Mouse (Mus musculus): Measurements from ENCODE around the gene Exoc3l. TPM values are rescaled to one million over a fixed set of nuclear protein-coding genes. Genes with fewer than 3 reads are reported as not detected.

Gene Exoc3l
- polyA plus RNA-seq (2015; fragmentation: Nextera tagmentation; extraction: Ambion mirVana): 3.4 and 3.7 TPM in 2 replicates

DNA sequence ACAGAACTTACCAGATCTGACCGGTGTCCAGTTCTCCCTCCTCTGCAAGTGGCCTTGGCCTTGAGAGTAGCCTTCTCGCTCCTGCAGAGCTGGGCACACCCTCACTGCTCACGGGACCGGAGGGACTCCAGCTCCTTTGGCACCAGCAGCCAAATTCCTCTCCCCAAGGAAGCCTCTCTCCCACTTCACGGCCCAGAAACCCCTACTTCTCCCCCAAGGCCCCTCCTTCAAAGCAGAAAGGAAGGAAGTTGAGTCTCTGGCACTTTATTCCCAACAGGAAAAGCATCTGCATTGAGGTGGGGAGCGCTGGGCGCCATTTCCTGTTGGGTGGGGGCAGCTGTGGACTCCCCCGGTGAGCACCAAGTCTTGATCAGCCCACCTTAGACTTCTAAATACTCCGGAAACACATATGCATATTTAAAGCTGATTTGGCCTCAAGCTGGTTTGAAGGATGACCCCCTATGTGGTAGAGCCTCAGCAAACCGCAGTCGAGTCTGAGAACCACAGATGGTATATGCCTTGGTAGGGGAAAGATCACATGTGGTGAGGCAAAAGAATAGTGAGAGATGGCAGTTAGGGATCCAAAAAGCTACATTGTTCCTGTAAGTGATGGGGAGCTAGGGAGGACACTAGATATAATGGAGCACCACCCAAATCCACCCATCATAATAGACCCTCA lies at the start of gene Exoc3l:
Gene Exoc3l, minus strand, starts transcription at position 207 of the 679 bp plus-strand sequence.
- no peak within 1 kb of the TSS for H3K27ac ChIP-seq (replicated peaks)
- peaks cover 5% of the 10 kb centered on the region; the same call in 1 of the 2 replicates for H3K4me1 ChIP-seq (replicated peaks; ENCODE audit: control insufficient read depth, insufficient read depth)
- ATAC-seq (ENCODE audit: low FRiP score, low TSS enrichment) (no peak), DNase-seq (ENCODE audit: low spot score) (no peak)
- H3K27me3 ChIP-seq (ENCODE audit: control insufficient read depth, insufficient read depth, low read length): no peaks in the 10 kb centered on the region
- H3K9ac ChIP-seq (ENCODE audit: low read length): no peak within 1 kb of the TSS
- no peak for TF ChIP-seq EP300 (optimal IDR thresholded peaks at IDR 0.05)
- no peak for TF ChIP-seq CTCF (IDR thresholded peaks at IDR 0.05; ENCODE audit: low read depth)
- peak within 1 kb of the TSS; percentile 86; the same call in 1 of the 2 replicates for H3K4me2 ChIP-seq (replicated peaks; ENCODE audit: low read depth)
- peaks cover 6% of the 10 kb centered on the region; the same call in 1 of the 2 replicates for H3K36me3 ChIP-seq (ENCODE audit: control insufficient read depth, insufficient read depth, low read length)
- H3K4me3 ChIP-seq (ENCODE audit: low read depth, low read length): no peak within 1 kb of the TSS; the same call in 1 of the 2 replicates
- WGBS: 57% methylated on average over 11 of the region's 11 CpGs
- H3K9me3 ChIP-seq (ENCODE audit: control insufficient read depth, low read length): no peaks in the 10 kb centered on the region

DNA sequence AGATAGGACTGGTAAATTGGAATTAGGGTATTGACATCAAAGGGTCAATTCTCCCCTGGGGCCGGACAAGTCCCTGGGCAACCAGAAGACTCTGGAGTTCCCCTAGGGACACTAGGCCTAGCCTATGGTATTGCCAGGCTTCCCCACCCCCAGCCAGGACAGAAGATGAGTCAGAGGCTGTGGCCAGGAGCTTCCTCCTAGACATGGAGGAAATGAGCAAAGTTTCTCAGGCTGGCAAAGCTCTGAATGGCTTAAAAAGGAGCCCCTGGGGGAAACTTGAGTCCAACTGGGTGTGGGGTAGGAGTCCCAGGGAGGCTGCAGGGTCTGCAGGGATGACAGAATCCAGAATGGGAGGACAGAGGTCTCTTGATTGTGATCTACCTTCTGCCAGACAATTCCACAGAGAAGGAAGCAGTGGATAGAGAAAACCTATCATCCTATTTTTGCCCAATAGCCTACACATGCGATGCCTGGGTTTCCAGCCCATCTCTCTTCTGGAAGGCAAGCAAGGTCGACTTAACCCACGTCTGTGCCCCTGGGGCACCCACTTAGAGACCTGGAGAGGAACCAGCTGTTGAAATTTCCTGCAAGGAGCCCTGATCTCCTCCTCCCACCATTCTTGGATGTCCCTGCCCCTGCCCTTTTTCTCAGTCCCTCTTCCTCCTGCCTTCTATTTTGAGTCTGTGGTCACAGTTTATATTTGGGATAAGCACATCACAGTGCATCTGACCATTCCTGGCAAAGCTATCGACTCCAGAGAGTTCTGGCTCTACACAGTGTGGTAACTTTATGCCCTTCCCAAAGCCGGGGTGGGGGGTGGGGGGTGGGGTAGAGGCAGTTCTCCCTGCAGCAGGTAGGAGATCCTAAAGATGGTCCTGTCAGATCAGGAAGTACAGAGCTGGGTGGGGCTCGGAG lies 49.4 kb upstream of the Exoc3l start:
- Histone ChIP-seq H3K9ac (ENCODE audit: low read length) (peak overlapping the region; percentile 23; the same call in 1 of the 2 replicates), H3K4me3 (ENCODE audit: low read depth, low read length) (no peak overlapping the region), H3K9me3 (ENCODE audit: control insufficient read depth, low read length) (no peaks in the 10 kb centered on the region), H3K27me3 (ENCODE audit: control insufficient read depth, insufficient read depth, low read length) (no peaks in the 10 kb centered on the region), H3K36me3 (ENCODE audit: control insufficient read depth, insufficient read depth, low read length) (no peaks in the 10 kb centered on the region), H3K4me1 (replicated peaks; ENCODE audit: control insufficient read depth, insufficient read depth) (peaks cover 21% of the 10 kb centered on the region), H3K4me2 (replicated peaks; ENCODE audit: low read depth) (peak overlapping the region; percentile 94), H3K27ac (replicated peaks) (peak overlapping the region; percentile 69)
- no peak for ATAC-seq (ENCODE audit: low FRiP score, low TSS enrichment)
- WGBS: 39% methylated on average over 7 of the region's 7 CpGs
- peak; percentile 51 for DNase-seq (ENCODE audit: low spot score)
- TF ChIP-seq EP300 (optimal IDR thresholded peaks at IDR 0.05) (no peak), CTCF (IDR thresholded peaks at IDR 0.05; ENCODE audit: low read depth) (no peak)

DNA sequence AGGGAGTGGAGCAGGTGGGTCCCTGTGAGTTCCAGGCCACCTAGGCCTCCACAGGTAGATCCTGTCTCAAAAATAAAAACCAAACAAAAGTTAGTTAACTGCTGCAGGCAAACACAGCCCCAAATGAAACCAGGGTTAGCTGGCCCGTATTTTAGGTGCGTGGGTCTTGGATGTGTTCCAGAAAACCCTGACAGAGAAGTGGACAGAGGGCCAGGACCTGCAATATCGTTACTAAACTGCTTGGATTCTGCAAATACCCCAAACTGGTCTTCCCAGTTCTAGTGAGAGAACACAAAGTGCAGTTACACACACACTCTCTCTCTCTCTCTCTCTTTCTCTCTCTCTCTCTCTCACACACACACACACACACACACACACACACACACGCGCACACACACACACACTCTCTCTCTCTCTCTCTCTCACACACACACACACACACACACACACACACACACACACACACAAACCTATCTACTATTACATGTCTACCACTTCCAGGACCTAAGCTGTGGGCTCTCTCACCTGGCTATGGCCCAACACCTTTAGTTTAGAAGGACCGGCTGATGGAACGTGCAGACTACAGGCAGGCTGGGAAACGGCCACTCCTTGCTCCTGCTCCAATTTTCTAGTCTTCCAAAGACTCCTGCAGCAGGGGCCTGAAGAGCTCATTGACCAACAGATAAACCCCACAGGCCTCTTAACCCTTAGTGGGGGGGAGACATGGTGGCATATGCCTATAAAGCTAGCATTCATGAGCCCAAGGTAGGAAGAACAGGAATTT lies 48.1 kb upstream of the Exoc3l start:
- peaks cover 23% of the 10 kb centered on the region for H3K4me1 ChIP-seq (replicated peaks; ENCODE audit: control insufficient read depth, insufficient read depth)
- DNase-seq (ENCODE audit: low spot score) (peak; percentile 56), ATAC-seq (ENCODE audit: low FRiP score, low TSS enrichment) (no peak)
- H3K9ac ChIP-seq (ENCODE audit: low read length): no peak overlapping the region
- no peak overlapping the region for H3K4me3 ChIP-seq (ENCODE audit: low read depth, low read length)
- WGBS: 31% methylated on average over 8 of the region's 8 CpGs
- H3K9me3 ChIP-seq (ENCODE audit: control insufficient read depth, low read length): no peaks in the 10 kb centered on the region
- H3K27me3 ChIP-seq (ENCODE audit: control insufficient read depth, insufficient read depth, low read length): no peaks in the 10 kb centered on the region
- no peaks in the 10 kb centered on the region for H3K36me3 ChIP-seq (ENCODE audit: control insufficient read depth, insufficient read depth, low read length)
- TF ChIP-seq CTCF (IDR thresholded peaks at IDR 0.05; ENCODE audit: low read depth) (no peak), EP300 (optimal IDR thresholded peaks at IDR 0.05) (no peak)
- 0 out of 2 replicates have a peak overlapping the region, but pooled peaks have one; percentile 11 for H3K4me2 ChIP-seq (replicated peaks; ENCODE audit: low read depth)
- H3K27ac ChIP-seq (replicated peaks): peak overlapping the region; percentile 69

DNA sequence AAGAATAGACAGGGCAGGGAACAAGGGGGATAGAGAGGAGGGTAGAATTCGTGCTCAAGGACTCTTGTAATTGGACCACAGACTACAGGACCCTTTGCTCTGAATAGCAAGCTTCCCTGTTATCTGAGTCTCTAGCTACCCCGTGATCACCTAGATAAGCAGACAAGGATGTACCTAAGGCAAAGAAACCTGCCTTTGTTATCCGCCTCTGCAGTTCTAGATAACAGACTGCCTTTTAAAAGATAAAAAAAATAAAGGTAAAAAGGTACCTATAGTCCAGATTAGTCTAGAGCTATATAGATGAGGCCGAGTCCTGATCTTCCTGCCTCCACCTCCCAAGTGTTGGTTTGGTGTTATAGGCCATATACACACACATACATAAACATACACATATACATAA lies 46.9 kb upstream of the Exoc3l start:
- no peak overlapping the region for H3K4me2 ChIP-seq (replicated peaks; ENCODE audit: low read depth)
- no peaks in the 10 kb centered on the region for H3K9me3 ChIP-seq (ENCODE audit: control insufficient read depth, low read length)
- H3K27me3 ChIP-seq (ENCODE audit: control insufficient read depth, insufficient read depth, low read length): no peaks in the 10 kb centered on the region
- no peak overlapping the region for H3K27ac ChIP-seq (replicated peaks)
- ATAC-seq (ENCODE audit: low FRiP score, low TSS enrichment): no peak
- no peaks in the 10 kb centered on the region for H3K36me3 ChIP-seq (ENCODE audit: control insufficient read depth, insufficient read depth, low read length)
- H3K4me1 ChIP-seq (replicated peaks; ENCODE audit: control insufficient read depth, insufficient read depth): peaks cover 23% of the 10 kb centered on the region
- no peak for DNase-seq (ENCODE audit: low spot score)
- no peak for TF ChIP-seq CTCF (IDR thresholded peaks at IDR 0.05; ENCODE audit: low read depth)
- TF ChIP-seq EP300 (optimal IDR thresholded peaks at IDR 0.05): no peak
- H3K4me3 ChIP-seq (ENCODE audit: low read depth, low read length): no peak overlapping the region
- 77% methylated on average over 4 of the region's 4 CpGs for WGBS
- no peak overlapping the region for H3K9ac ChIP-seq (ENCODE audit: low read length)

DNA sequence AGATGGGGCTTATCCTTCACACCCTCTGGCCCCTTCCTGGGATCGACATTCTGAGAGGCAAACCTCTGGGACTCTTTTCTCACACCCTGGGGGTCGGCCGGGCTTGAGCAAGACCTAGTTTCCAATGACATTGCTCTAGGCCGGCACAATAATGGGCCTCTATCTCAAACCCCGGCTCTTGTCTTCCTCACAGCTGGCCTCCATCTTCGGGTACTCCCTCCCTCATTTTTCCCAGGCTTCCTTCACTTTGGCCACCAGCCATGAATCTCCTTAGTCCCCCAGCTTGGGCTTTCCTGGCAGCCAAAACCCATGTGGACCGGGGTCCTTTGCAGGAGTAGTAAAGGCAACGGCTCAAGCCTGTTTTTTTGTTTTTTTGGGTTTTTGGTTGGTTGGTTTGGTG lies 45.5 kb upstream of the Exoc3l start:
- DNase-seq (ENCODE audit: low spot score) (no peak), ATAC-seq (ENCODE audit: low FRiP score, low TSS enrichment) (no peak)
- Histone ChIP-seq H3K27ac (replicated peaks) (peak overlapping the region; percentile 53), H3K9me3 (ENCODE audit: control insufficient read depth, low read length) (no peaks in the 10 kb centered on the region), H3K36me3 (ENCODE audit: control insufficient read depth, insufficient read depth, low read length) (peaks cover 4% of the 10 kb centered on the region; the same call in 1 of the 2 replicates), H3K9ac (ENCODE audit: low read length) (no peak overlapping the region), H3K4me2 (replicated peaks; ENCODE audit: low read depth) (no peak overlapping the region), H3K4me1 (replicated peaks; ENCODE audit: control insufficient read depth, insufficient read depth) (peaks cover 20% of the 10 kb centered on the region), H3K27me3 (ENCODE audit: control insufficient read depth, insufficient read depth, low read length) (no peaks in the 10 kb centered on the region), H3K4me3 (ENCODE audit: low read depth, low read length) (no peak overlapping the region)
- TF ChIP-seq EP300 (optimal IDR thresholded peaks at IDR 0.05) (no peak), CTCF (IDR thresholded peaks at IDR 0.05; ENCODE audit: low read depth) (no peak)
- WGBS: 29% methylated on average over 8 of the region's 8 CpGs

All from stomach, postnatal 0 days (tissue).